Mouse (Mus musculus): ENCODE measurements around the gene Tspan9.

DNA sequence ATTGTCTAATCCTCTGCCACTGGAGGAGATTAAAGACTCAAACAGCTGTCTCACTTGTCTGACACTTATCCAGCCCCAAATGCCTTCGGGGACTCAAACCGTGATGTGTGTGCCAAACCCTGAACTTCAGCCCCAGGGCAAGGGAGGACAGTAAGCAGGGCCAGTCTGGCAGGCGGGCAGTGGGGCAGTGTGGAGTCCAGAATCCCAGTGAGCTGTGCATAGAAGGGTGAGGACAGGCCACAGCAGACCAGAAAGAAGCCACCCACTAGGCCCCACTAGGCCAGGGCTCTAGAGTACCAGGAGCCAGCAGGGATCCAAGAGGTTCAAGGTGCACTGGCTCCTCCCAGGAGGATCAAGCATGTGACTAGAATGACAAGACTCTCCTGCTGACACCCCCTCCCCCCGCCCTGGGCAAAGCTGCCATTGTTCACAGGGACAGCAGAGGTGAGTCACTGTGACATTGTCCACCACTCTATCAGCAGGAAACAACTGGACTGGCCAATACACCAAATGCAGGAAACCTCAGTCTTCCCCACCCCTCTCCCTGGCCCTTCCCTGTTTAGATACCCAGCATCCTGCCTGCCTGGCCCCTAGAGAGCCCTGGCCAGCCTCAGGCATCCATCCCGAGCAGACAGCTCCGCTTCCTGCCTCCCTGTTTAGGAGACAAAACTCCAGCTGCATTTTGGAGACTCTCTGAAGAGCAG lies 40.9 kb downstream of the Tspan9 start:
- no peak for TF ChIP-seq CTCF (conservative IDR thresholded peaks at IDR 0.05; ENCODE audit: insufficient read depth, insufficient read length, low read depth, low read length)
- TF ChIP-seq POLR2A (IDR thresholded peaks at IDR 0.05; ENCODE audit: low read depth, low read length), result no peak

All from kidney, adult 2 months (tissue).